Mouse (Mus musculus) left cerebral cortex, postnatal 14 days (tissue): ENCODE data around the gene Tm7sf2. TPM values are rescaled to one million over a fixed set of nuclear protein-coding genes. Genes with fewer than 3 reads are reported as not detected.

ENCODE experiments used
- DNase-seq, 2 experiments: peaks; one replicate each; pipeline ENCODE4 v3.0.0; 2021 to 2022; ENCODE audit warnings: low spot score in 2 of 2, mixed read lengths in 1 of 2
- intact Hi-C: fragments of 180-260 bp; cut with DNase I; formaldehyde crosslinking; loops from one replicate; pipeline ENCODE4 v1.15.1; 2025
- long read RNA-seq, 2 experiments: library from polyadenylated mRNA; stranded (forward); transcript quantifications; one replicate each; pipeline ENCODE4 v2.0.0; 2021
- total RNA-seq, 2 experiments: library from RNA; stranded (reverse); gene quantifications; 2 replicates each; pipeline ENCODE4 v1.2.3; 2021

The Tm7sf2 gene
- total RNA-seq, result 10 to 100 TPM; 41.3 to 46.1 TPM
- long read RNA-seq, experiment 1, transcript Tm7sf2-201 (10 exons, 1,471 nt), result major isoform, 25 of 42 reads
- long read RNA-seq, experiment 1, partial matches to known transcripts, result 10 of 42 reads
- long read RNA-seq, experiment 1, other reads (novel, unspliced or antisense), result 7 of 42 reads
- long read RNA-seq, experiment 2, transcript Tm7sf2-201 (10 exons, 1,471 nt), result major isoform, 20 of 27 reads
- long read RNA-seq, experiment 2, partial matches to known transcripts, result 6 of 27 reads
- long read RNA-seq, experiment 2, other reads (novel, unspliced or antisense), result 1 of 27 reads

- DNase-seq, result peak; percentile 90 to 91
- intact Hi-C loops, result loop anchor here (5.0 kb wide), 1 partner anchor 54 kb away; no protein-coding TSS in a partner anchor
These were observed at the start of gene Tm7sf2 for GRCm38 (mm10) chr19:6067724-6068415. Gene Tm7sf2, minus strand, starts transcription at chr19:6068373.

- no peak for DNase-seq
These were observed 49.3 kb upstream of the Tm7sf2 start for GRCm38 (mm10) chr19:6117346-6117985.

GRCm38 (mm10) chr19:6116113-6116850 lies 48.1 kb upstream of the Tm7sf2 start:
- peak in 1 of 2 experiments; percentile 48 for DNase-seq
- intact Hi-C loops, result no loop called here

More at GRCm38 (mm10) chr19:6117346-6117985, 49.3 kb upstream of the Tm7sf2 start:
- intact Hi-C loops, result no loop called here

GRCm38 (mm10) chr19:6113116-6113515 lies 44.9 kb upstream of the Tm7sf2 start:
- DNase-seq, result no peak
- intact Hi-C loops, result no loop called here

GRCm38 (mm10) chr19:6105586-6105985 lies 37.4 kb upstream of the Tm7sf2 start, which contains the start of gene Naaladl1:
Gene Naaladl1, plus strand, starts transcription at chr19:6105782.
- intact Hi-C loops, result no loop called here
- no peak for DNase-seq

- intact Hi-C loops, result no loop called here
- no peak for DNase-seq
These were observed 36.3 kb upstream of the Tm7sf2 start for GRCm38 (mm10) chr19:6104476-6104875.

- no peak for DNase-seq
- intact Hi-C loops, result no loop called here
These were observed 34.1 kb upstream of the Tm7sf2 start for GRCm38 (mm10) chr19:6102169-6102853.

- intact Hi-C loops, result no loop called here
- no peak for DNase-seq
These were observed 33.0 kb upstream of the Tm7sf2 start for GRCm38 (mm10) chr19:6101186-6101585.

- DNase-seq, result no peak
- intact Hi-C loops, result no loop called here
These were observed 29.7 kb upstream of the Tm7sf2 start for GRCm38 (mm10) chr19:6097847-6098246.

GRCm38 (mm10) chr19:6094119-6094518 lies 25.9 kb upstream of the Tm7sf2 start, which contains the start of gene AC131692.1:
Gene AC131692.1, plus strand, starts transcription at chr19:6094419.
- DNase-seq, result no peak
- intact Hi-C loops, result no loop called here

GRCm38 (mm10) chr19:6088841-6089240 lies 20.7 kb upstream of the Tm7sf2 start:
- intact Hi-C loops, result loop anchor here (10.0 kb wide), 1 partner anchor 246 kb away; the partner anchor contains the start of gene Men1
- no peak for DNase-seq

GRCm38 (mm10) chr19:6085417-6085879 lies 17.3 kb upstream of the Tm7sf2 start:
- DNase-seq, result peak in 1 of 2 experiments; percentile 39
- intact Hi-C loops, result loop anchor here (2.0 to 10.0 kb wide), 2 partner anchors 33 to 249 kb away; partner anchors contain the start of genes Men1 and Sac3d1

GRCm38 (mm10) chr19:6084478-6085248 lies 16.5 kb upstream of the Tm7sf2 start, which contains the start of the genes Zfpl1 and Cdca5:
Gene Zfpl1, minus strand, starts transcription at chr19:6084956.
Gene Cdca5, plus strand, starts transcription at chr19:6084983.
- DNase-seq, result peak; percentile 98
- intact Hi-C loops, result loop anchor here (2.0 to 10.0 kb wide), 2 partner anchors 34 to 250 kb away; partner anchors contain the start of genes Men1 and Sac3d1

- intact Hi-C loops, result loop anchor here (10.0 kb wide), 1 partner anchor 253 kb away; the partner anchor contains the start of gene Men1
- no peak for DNase-seq
These were observed 14.0 kb upstream of the Tm7sf2 start, which contains the start of gene Gm28374 for GRCm38 (mm10) chr19:6082156-6082555. Gene Gm28374, minus strand, starts transcription at chr19:6082256.

- intact Hi-C loops, result loop anchor here (10.0 kb wide), 1 partner anchor 255 kb away; the partner anchor contains the start of gene Men1
These were observed 11.9 kb upstream of the Tm7sf2 start, which contains the start of gene Tmem262 for GRCm38 (mm10) chr19:6079983-6080480. Gene Tmem262, plus strand, starts transcription at chr19:6080033.

GRCm38 (mm10) chr19:6076564-6077393 lies 8.6 kb upstream of the Tm7sf2 start, which contains the start of gene Vps51:
Gene Vps51, minus strand, starts transcription at chr19:6077231.
- DNase-seq, result peak; percentile 88 to 92
- intact Hi-C loops, result no loop called here

More at GRCm38 (mm10) chr19:6079983-6080480, 11.9 kb upstream of the Tm7sf2 start, which contains the start of gene Tmem262:
- DNase-seq, result no peak
